Mouse (Mus musculus): Measurements from ENCODE around the gene Sox15.
"Not testable (repeated sequence)": the region's sequence is repeated elsewhere in the genome, so short reads cannot be mapped to it uniquely, and the experiment has no call there.

The Sox15 gene

GRCm38 (mm10) chr11:69703381-69703780, 48.3 kb downstream of the Sox15 start:
- not testable (repeated sequence) for DNase-seq (ENCODE audit: low spot score)

- no peak for DNase-seq (ENCODE audit: low spot score)
Measured at GRCm38 (mm10) chr11:69703814-69704612, 48.9 kb downstream of the Sox15 start.

- no peak for DNase-seq (ENCODE audit: low spot score)
Measured at GRCm38 (mm10) chr11:69704613-69705010, 49.5 kb downstream of the Sox15 start.

All from yolk sac, embryonic 10.5 days (tissue).